Mouse (Mus musculus) megakaryocyte, embryonic 14.5 days (primary cell): Measurements from ENCODE around the gene Ehhadh. TPM values are rescaled to one million over a fixed set of nuclear protein-coding genes. Genes with fewer than 3 reads are reported as not detected.

ENCODE experiments used
- H3K27me3 ChIP-seq: replicated peaks from 2 replicates; pipeline ENCODE3; 2012; ENCODE audit warnings: inconsistent platforms
- H3K36me3 ChIP-seq: replicated peaks from 2 replicates; pipeline ENCODE3; 2012; ENCODE audit warnings: low read length, inconsistent platforms, mixed read lengths
- H3K4me1 ChIP-seq: 2 replicates; pipeline ENCODE4 v1.6.1; 2012; ENCODE audit warnings: inconsistent platforms
- H3K4me3 ChIP-seq: replicated peaks from 2 replicates; pipeline ENCODE3; 2012; ENCODE audit warnings: moderate library complexity, mild to moderate bottlenecking, inconsistent platforms
- H3K9me3 ChIP-seq: 2 replicates; pipeline ENCODE4 v1.6.1; 2012; ENCODE audit warnings: inconsistent platforms
- FLI1 ChIP-seq: IDR thresholded peaks from 2 replicates; pipeline ENCODE4 v1.6.1; 2012; ENCODE audit warnings: low read length, inconsistent platforms, mixed read lengths
- GATA1 ChIP-seq: IDR thresholded peaks from 3 replicates; pipeline ENCODE4 v1.6.1; 2012; ENCODE audit warnings: mixed read lengths, low read length, inconsistent platforms, borderline replicate concordance
- polyA plus RNA-seq: library from polyadenylated mRNA; stranded (reverse); fragments of >175 nt; gene quantifications from 2 replicates; pipeline ENCODE4 v1.2.3, GENCODE M21; 2012; ENCODE audit warnings: low replicate concordance; ENCODE audit not compliant: insufficient read depth

The Ehhadh gene
- polyA plus RNA-seq, 1 experiment, result 0.30 TPM

GRCm38 (mm10) chr16:21782807-21783206, 4.8 kb downstream of the Ehhadh start:
- Histone ChIP-seq H3K4me1 (peaks cover 6% of the 10 kb centered on the region; the same call in 1 of the 2 replicates), H3K36me3 (no peaks in the 10 kb centered on the region), H3K27me3 (peaks cover 2% of the 10 kb centered on the region), H3K4me3 (no peak overlapping the region), H3K9me3 (no peaks in the 10 kb centered on the region)
- no peak for TF ChIP-seq GATA1
- no peak for TF ChIP-seq FLI1

GRCm38 (mm10) chr16:21781895-21782294, 5.7 kb downstream of the Ehhadh start:
- Histone ChIP-seq H3K4me3 (no peak overlapping the region), H3K36me3 (no peaks in the 10 kb centered on the region), H3K4me1 (no peaks in the 10 kb centered on the region), H3K9me3 (no peaks in the 10 kb centered on the region), H3K27me3 (no peaks in the 10 kb centered on the region)
- no peak for TF ChIP-seq GATA1

GRCm38 (mm10) chr16:21781277-21781676, 6.3 kb downstream of the Ehhadh start:
- H3K36me3 ChIP-seq, result no peaks in the 10 kb centered on the region
- H3K4me1 ChIP-seq, result no peaks in the 10 kb centered on the region
- TF ChIP-seq FLI1 (no peak), GATA1 (no peak)
- H3K4me3 ChIP-seq, result no peak overlapping the region
- no peaks in the 10 kb centered on the region for H3K27me3 ChIP-seq
- H3K9me3 ChIP-seq, result no peaks in the 10 kb centered on the region

GRCm38 (mm10) chr16:21779149-21779548, 8.5 kb downstream of the Ehhadh start:
- Histone ChIP-seq H3K9me3 (no peaks in the 10 kb centered on the region), H3K36me3 (no peaks in the 10 kb centered on the region), H3K4me1 (no peaks in the 10 kb centered on the region), H3K27me3 (peaks cover 5% of the 10 kb centered on the region), H3K4me3 (no peak overlapping the region)
- no peak for TF ChIP-seq FLI1
- no peak for TF ChIP-seq GATA1

- TF ChIP-seq GATA1 (no peak), FLI1 (no peak)
- no peaks in the 10 kb centered on the region for H3K4me1 ChIP-seq
- peaks cover 5% of the 10 kb centered on the region for H3K27me3 ChIP-seq
- no peaks in the 10 kb centered on the region for H3K36me3 ChIP-seq
- no peaks in the 10 kb centered on the region for H3K9me3 ChIP-seq
- H3K4me3 ChIP-seq, result no peak overlapping the region
Measured at GRCm38 (mm10) chr16:21778293-21778866, 9.2 kb downstream of the Ehhadh start.

- Histone ChIP-seq H3K27me3 (peaks cover 9% of the 10 kb centered on the region), H3K4me3 (no peak overlapping the region), H3K9me3 (no peaks in the 10 kb centered on the region), H3K4me1 (no peaks in the 10 kb centered on the region), H3K36me3 (no peaks in the 10 kb centered on the region)
- TF ChIP-seq FLI1, result no peak
- no peak for TF ChIP-seq GATA1
Measured at GRCm38 (mm10) chr16:21774725-21775124, 12.9 kb downstream of the Ehhadh start.

GRCm38 (mm10) chr16:21769667-21770066, 17.9 kb downstream of the Ehhadh start:
- Histone ChIP-seq H3K27me3 (peaks cover 8% of the 10 kb centered on the region), H3K4me1 (peaks cover 4% of the 10 kb centered on the region; the same call in 1 of the 2 replicates), H3K36me3 (no peaks in the 10 kb centered on the region), H3K9me3 (no peaks in the 10 kb centered on the region), H3K4me3 (no peak overlapping the region)
- TF ChIP-seq GATA1, result no peak
- TF ChIP-seq FLI1, result no peak

- Histone ChIP-seq H3K27me3 (peaks cover 6% of the 10 kb centered on the region), H3K36me3 (no peaks in the 10 kb centered on the region), H3K9me3 (no peaks in the 10 kb centered on the region), H3K4me3 (no peak overlapping the region), H3K4me1 (peaks cover 4% of the 10 kb centered on the region; the same call in 1 of the 2 replicates)
- TF ChIP-seq FLI1, result no peak
- no peak for TF ChIP-seq GATA1
Measured at GRCm38 (mm10) chr16:21768255-21768654, 19.4 kb downstream of the Ehhadh start.

GRCm38 (mm10) chr16:21758447-21758846, 29.2 kb downstream of the Ehhadh start:
- Histone ChIP-seq H3K27me3 (peaks cover 1% of the 10 kb centered on the region), H3K36me3 (no peaks in the 10 kb centered on the region), H3K9me3 (no peaks in the 10 kb centered on the region), H3K4me3 (no peak overlapping the region), H3K4me1 (no peaks in the 10 kb centered on the region)
- TF ChIP-seq FLI1 (no peak), GATA1 (no peak)

GRCm38 (mm10) chr16:21743401-21743800, 44.2 kb downstream of the Ehhadh start:
- TF ChIP-seq GATA1 (no peak), FLI1 (no peak)
- peaks cover 10% of the 10 kb centered on the region; the same call in 1 of the 2 replicates for H3K4me1 ChIP-seq
- peaks cover 2% of the 10 kb centered on the region for H3K27me3 ChIP-seq
- H3K36me3 ChIP-seq, result no peaks in the 10 kb centered on the region
- H3K4me3 ChIP-seq, result no peak overlapping the region
- H3K9me3 ChIP-seq, result peaks cover 10% of the 10 kb centered on the region; the same call in 1 of the 2 replicates
